Mouse (Mus musculus) MEL (cell line): ENCODE data around the gene Eif4a2. TPM values are rescaled to one million over a fixed set of nuclear protein-coding genes. Genes with fewer than 3 reads are reported as not detected.

Source experiments
- DNase-seq: peaks from one replicate; pipeline ENCODE4 v3.0.0; 2011; ENCODE audit warnings: low read depth, low spot score
- H3K27ac ChIP-seq: 2 replicates; pipeline ENCODE4 v1.5.1; 2012; ENCODE audit warnings: low read depth, mild to moderate bottlenecking, control low read depth, low read length, moderate library complexity; ENCODE audit not compliant: control insufficient read depth
- H3K27me3 ChIP-seq, 2 experiments: fragments of 150-350 bp in 1 of 2; sonication (generic) in 1 of 2; 2 replicates each; pipeline ENCODE4 v1.6.1; 2012; ENCODE audit warnings: low read length in 2 of 2, mild to moderate bottlenecking in 2 of 2, improper control_type of control experiment in 1 of 2, moderate library complexity in 1 of 2; ENCODE audit not compliant: insufficient read depth in 2 of 2, control insufficient read depth in 1 of 2
- H3K36me3 ChIP-seq, 2 experiments: 2 replicates each; pipeline ENCODE4 v1.6.1; 2012 to 2014; ENCODE audit warnings: low read length in 2 of 2, improper control_type of control experiment in 1 of 2, inconsistent platforms in 1 of 2, mild to moderate bottlenecking in 1 of 2; ENCODE audit not compliant: insufficient read depth in 2 of 2, control insufficient read depth in 1 of 2
- H3K4me1 ChIP-seq, 2 experiments: fragments of 150-350 bp in 1 of 2; sonication (generic) in 1 of 2; 2 replicates each; pipeline ENCODE4 v1.6.1; 2012; ENCODE audit warnings: low read length in 2 of 2, improper control_type of control experiment in 1 of 2, mild to moderate bottlenecking in 1 of 2; ENCODE audit not compliant: insufficient read depth in 2 of 2, control insufficient read depth in 1 of 2
- H3K4me3 ChIP-seq, 2 experiments: fragments of 150-350 bp in 1 of 2; sonication (generic) in 1 of 2; 2 replicates each; pipeline ENCODE4 v1.5.1; 2012; ENCODE audit warnings: low read depth in 2 of 2, low read length in 2 of 2, mild to moderate bottlenecking in 2 of 2, moderate library complexity in 2 of 2, control low read depth in 1 of 2, improper control_type of control experiment in 1 of 2; ENCODE audit not compliant: control insufficient read depth in 1 of 2, insufficient read depth in 1 of 2
- H3K79me2 ChIP-seq: 2 replicates; pipeline ENCODE4 v1.6.1; 2012; ENCODE audit warnings: mild to moderate bottlenecking, low read length, moderate library complexity; ENCODE audit not compliant: control insufficient read depth, poor library complexity, insufficient read depth
- H3K9ac ChIP-seq: 2 replicates; pipeline ENCODE4 v1.6.1; 2012; ENCODE audit warnings: low read depth, mild to moderate bottlenecking, control low read depth, low read length, moderate library complexity; ENCODE audit not compliant: control insufficient read depth, poor library complexity, severe bottlenecking
- H3K9me3 ChIP-seq: fragments of 150-350 bp; sonication (generic); replicated peaks from 2 replicates; pipeline ENCODE4 v1.6.1; 2012; ENCODE audit warnings: mild to moderate bottlenecking, low read length, improper control_type of control experiment, moderate library complexity; ENCODE audit not compliant: insufficient read depth
- CHD2 ChIP-seq: IDR thresholded peaks from 2 replicates; pipeline ENCODE4 v1.6.1; 2011; ENCODE audit warnings: low read length, improper control_type of control experiment
- E2F4 ChIP-seq: IDR thresholded peaks from 2 replicates; pipeline ENCODE4 v1.6.1; 2011; ENCODE audit warnings: low read depth, low read length, improper control_type of control experiment, borderline replicate concordance
- ELF1 ChIP-seq: IDR thresholded peaks from 2 replicates; pipeline ENCODE4 v1.6.1; 2014; ENCODE audit warnings: low read depth, mild to moderate bottlenecking, inconsistent platforms, low read length, improper control_type of control experiment, moderate library complexity
- EP300 ChIP-seq, 2 experiments: IDR thresholded peaks; 2 replicates each; pipeline ENCODE4 v1.6.1; 2011; ENCODE audit warnings: improper control_type of control experiment in 2 of 2, low read length in 2 of 2, low read depth in 1 of 2, mild to moderate bottlenecking in 1 of 2
- ETS1 ChIP-seq: IDR thresholded peaks from 2 replicates; pipeline ENCODE4 v1.6.1; 2012; ENCODE audit warnings: low read depth, mild to moderate bottlenecking, inconsistent platforms, low read length, improper control_type of control experiment, moderate library complexity
- HCFC1 ChIP-seq: IDR thresholded peaks from 2 replicates; pipeline ENCODE4 v1.6.1; 2012; ENCODE audit warnings: low read depth, mild to moderate bottlenecking, inconsistent platforms, low read length, improper control_type of control experiment, moderate library complexity
- JUND ChIP-seq: IDR thresholded peaks from 2 replicates; pipeline ENCODE4 v1.6.1; 2011; ENCODE audit warnings: low read depth, mild to moderate bottlenecking, improper control_type of control experiment, low read length
- MAFK ChIP-seq: IDR thresholded peaks from 2 replicates; pipeline ENCODE4 v1.6.1; 2011; ENCODE audit warnings: low read depth, mild to moderate bottlenecking, low read length, improper control_type of control experiment, borderline replicate concordance
- MEF2A ChIP-seq: IDR thresholded peaks from 2 replicates; pipeline ENCODE4 v1.6.1; 2014; ENCODE audit warnings: low read depth, mild to moderate bottlenecking, inconsistent platforms, low read length, improper control_type of control experiment; ENCODE audit not compliant: poor library complexity, insufficient replicate concordance, severe bottlenecking; ENCODE audit errors: extremely low read depth
- MXI1 ChIP-seq: IDR thresholded peaks from 2 replicates; pipeline ENCODE4 v1.6.1; 2011; ENCODE audit warnings: mild to moderate bottlenecking, low read depth, low read length, improper control_type of control experiment
- MYC ChIP-seq: IDR thresholded peaks from 2 replicates; pipeline ENCODE4 v1.6.1; 2011; ENCODE audit warnings: low read depth, mild to moderate bottlenecking, low read length, improper control_type of control experiment, moderate library complexity
- NELFE ChIP-seq: IDR thresholded peaks from 2 replicates; pipeline ENCODE4 v1.6.1; 2011; ENCODE audit warnings: low read depth, low read length, improper control_type of control experiment
- POLR2A ChIP-seq, 2 experiments: IDR thresholded peaks; 2 replicates each; pipeline ENCODE4 v1.6.1; 2011 to 2012; ENCODE audit warnings: low read length in 2 of 2, mild to moderate bottlenecking in 2 of 2, control low read depth in 1 of 2, improper control_type of control experiment in 1 of 2, low read depth in 1 of 2, moderate library complexity in 1 of 2; ENCODE audit not compliant: control insufficient read depth in 1 of 2, insufficient read depth in 1 of 2, poor library complexity in 1 of 2
- POLR2AphosphoS2 ChIP-seq: IDR thresholded peaks from 2 replicates; pipeline ENCODE4 v1.6.1; 2011; ENCODE audit warnings: low read length, improper control_type of control experiment
- POLR2AphosphoS5 ChIP-seq: IDR thresholded peaks from 2 replicates; pipeline ENCODE4 v1.6.1; 2012; ENCODE audit warnings: low read depth, borderline replicate concordance, mild to moderate bottlenecking, inconsistent platforms, low read length, moderate library complexity, mixed read lengths
- RAD21 ChIP-seq: IDR thresholded peaks from 2 replicates; pipeline ENCODE4 v1.6.1; 2011; ENCODE audit warnings: mild to moderate bottlenecking, low read depth, low read length, improper control_type of control experiment
- SIN3A ChIP-seq: IDR thresholded peaks from 2 replicates; pipeline ENCODE4 v1.6.1; 2012; ENCODE audit warnings: low read length, improper control_type of control experiment, inconsistent platforms
- TAL1 ChIP-seq: IDR thresholded peaks from 2 replicates; pipeline ENCODE4 v1.6.1; 2012; ENCODE audit warnings: mild to moderate bottlenecking, inconsistent platforms, low read length, moderate library complexity, mixed read lengths
- TBP ChIP-seq: IDR thresholded peaks from 2 replicates; pipeline ENCODE4 v1.8.0; 2011; ENCODE audit warnings: low read depth, low read length, improper control_type of control experiment
- TCF12 ChIP-seq: IDR thresholded peaks from 2 replicates; pipeline ENCODE4 v1.6.1; 2014; ENCODE audit warnings: low read depth, mild to moderate bottlenecking, inconsistent platforms, low read length, improper control_type of control experiment, moderate library complexity
- UBTF ChIP-seq: IDR thresholded peaks from 2 replicates; pipeline ENCODE4 v1.6.1; 2012; ENCODE audit warnings: low read depth, mild to moderate bottlenecking, inconsistent platforms, low read length, improper control_type of control experiment, moderate library complexity, borderline replicate concordance; ENCODE audit not compliant: insufficient read depth
- USF2 ChIP-seq, 2 experiments: IDR thresholded peaks; 2 replicates each; pipeline ENCODE4 v1.6.1; 2011 to 2012; ENCODE audit warnings: improper control_type of control experiment in 2 of 2, low read length in 2 of 2, borderline replicate concordance in 1 of 2, inconsistent platforms in 1 of 2, low read depth in 1 of 2, mild to moderate bottlenecking in 1 of 2; ENCODE audit not compliant: insufficient read depth in 1 of 2
- ZC3H11A ChIP-seq: IDR thresholded peaks from 2 replicates; pipeline ENCODE4 v1.6.1; 2012; ENCODE audit warnings: low read depth, mild to moderate bottlenecking, inconsistent platforms, low read length, improper control_type of control experiment
- ZKSCAN1 ChIP-seq: IDR thresholded peaks from 2 replicates; pipeline ENCODE4 v1.6.1; 2012; ENCODE audit warnings: low read depth, mild to moderate bottlenecking, inconsistent platforms, low read length, improper control_type of control experiment, moderate library complexity
- polyA plus RNA-seq, 2 experiments: library from polyadenylated mRNA; stranded (reverse) in 1 of 2; unstranded in 1 of 2; fragments of >175 nt in 1 of 2; fragments of >200 nt in 1 of 2; gene quantifications; 2 replicates each; pipeline versions ENCODE4 v1.2.1 to v1.2.4; 2012; ENCODE audit warnings: low replicate concordance in 2 of 2, low read depth in 1 of 2; ENCODE audit not compliant: insufficient read length in 2 of 2, insufficient read depth in 1 of 2, missing spikeins in 1 of 2
- total RNA-seq: library from RNA; depleted of rRNA; stranded (reverse); fragments of 300-350 nt; gene quantifications from 2 replicates; pipeline ENCODE4 v1.2.3, GENCODE M21; 2012

Gene Eif4a2
- total and polyA plus RNA-seq, 3 experiments, result 248 to 2,083 (median 290) TPM

DNA sequence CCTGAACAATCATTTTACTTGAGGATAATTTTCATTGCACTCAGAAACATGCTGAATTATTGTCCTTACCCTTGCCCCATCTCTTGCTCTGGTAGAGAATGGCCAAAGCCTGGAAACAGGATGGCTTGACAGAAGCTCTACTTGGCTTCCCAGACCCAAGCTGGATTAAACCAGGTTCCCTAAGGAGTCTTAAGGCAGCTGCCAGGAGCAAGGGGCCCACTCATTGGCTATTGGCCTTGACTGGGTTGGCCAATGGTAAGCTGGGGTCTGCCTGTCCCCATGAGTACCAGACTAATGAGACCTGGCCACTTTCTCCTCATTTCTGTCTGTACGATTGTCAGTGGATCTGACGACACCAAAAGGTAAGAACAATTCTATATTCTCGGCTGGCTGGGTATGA lies 39.0 kb downstream of the Eif4a2 start, which contains the start of gene Adipoq:
Gene Adipoq, plus strand, starts transcription at position 257 of the 400 bp plus-strand sequence.
- H3K9ac ChIP-seq, result no peak within 1 kb of the TSS
- TF ChIP-seq HCFC1 (no peak), E2F4 (no peak), ZKSCAN1 (no peak), TAL1 (no peak), ZC3H11A (no peak), TCF12 (no peak), JUND (no peak), TBP (no peak), ELF1 (no peak), RAD21 (no peak), SIN3A (no peak), MEF2A (no peak), USF2 (IDR thresholded peaks at IDR 0.05; ENCODE audit: borderline replicate concordance in 1 of 2, insufficient read depth in 1 of 2, low read depth in 1 of 2, low read length in 2 of 2) (no peak), CHD2 (no peak), POLR2AphosphoS2 (no peak), MYC (no peak), ETS1 (no peak), UBTF (no peak), POLR2A (IDR thresholded peaks at IDR 0.05; ENCODE audit: control insufficient read depth in 1 of 2, insufficient read depth in 1 of 2, low read depth in 1 of 2, low read length in 2 of 2, poor library complexity in 1 of 2) (no peak), EP300 (IDR thresholded peaks at IDR 0.05; ENCODE audit: low read depth in 1 of 2, low read length in 2 of 2) (no peak)
- H3K36me3 ChIP-seq, result no peaks in the 10 kb centered on the region
- H3K4me3 ChIP-seq, result no peak within 1 kb of the TSS
- no peak within 1 kb of the TSS for H3K27ac ChIP-seq
- H3K79me2 ChIP-seq, result no peaks in the 10 kb centered on the region
- H3K4me1 ChIP-seq, result no peaks in the 10 kb centered on the region
- no peaks in the 10 kb centered on the region for H3K9me3 ChIP-seq
- peaks cover 0 to 2% of the 10 kb centered on the region in 2 experiments; a peak in 2 of 4 replicates for H3K27me3 ChIP-seq
- DNase-seq, result no peak

DNA sequence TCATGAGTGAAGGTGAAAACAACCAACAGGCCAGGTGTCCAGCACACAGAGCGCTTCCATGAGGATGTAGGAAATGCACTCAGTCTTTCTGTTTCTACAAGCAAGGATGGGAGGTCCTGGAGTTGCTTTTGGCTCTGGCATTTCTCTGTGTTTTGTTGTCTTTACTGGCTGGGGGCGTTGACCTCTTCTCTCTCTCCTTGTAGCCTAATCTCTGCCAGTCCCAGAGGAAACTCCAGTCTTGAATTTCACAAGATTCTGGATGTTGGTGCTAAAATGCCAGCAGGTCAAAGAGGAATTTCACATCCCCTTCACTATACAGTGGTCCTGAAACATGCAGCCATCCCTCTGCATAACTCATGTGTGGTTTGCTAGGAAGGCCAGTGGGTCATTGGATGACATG lies 41.7 kb downstream of the Eif4a2 start:
- Histone ChIP-seq H3K4me3 (no peak overlapping the region), H3K9ac (no peak overlapping the region), H3K9me3 (no peaks in the 10 kb centered on the region), H3K79me2 (no peaks in the 10 kb centered on the region), H3K36me3 (no peaks in the 10 kb centered on the region), H3K27ac (no peak overlapping the region), H3K27me3 (peaks cover 0 to 2% of the 10 kb centered on the region in 2 experiments; a peak in 2 of 4 replicates), H3K4me1 (no peaks in the 10 kb centered on the region)
- TF ChIP-seq MEF2A, result no peak
- TF ChIP-seq MXI1, result no peak
- no peak for TF ChIP-seq POLR2AphosphoS5
- TF ChIP-seq MAFK, result no peak
- TF ChIP-seq MYC, result no peak
- TF ChIP-seq HCFC1, result no peak
- TF ChIP-seq NELFE, result no peak
- no peak for TF ChIP-seq RAD21
- no peak for TF ChIP-seq UBTF
- no peak for DNase-seq
